Mouse (Mus musculus): ENCODE measurements around the gene Bpifa2.

- TF ChIP-seq CTCF (IDR thresholded peaks at IDR 0.05; ENCODE audit: borderline replicate concordance, insufficient read depth, low read depth, low read length) (no peak), POLR2A (IDR thresholded peaks at IDR 0.05; ENCODE audit: borderline replicate concordance, insufficient read depth, low read length) (no peak)
Measured at GRCm38 (mm10) chr2:153970221-153970620, 37.8 kb upstream of the Bpifa2 start.
